ENCODE assay signal across 18 mouse cellular contexts in genomic region chr6:112789901-112790300, GRCm38 (mm10).
A peak's percentile ranks its signal among the peaks of the same experiment; 100 is the strongest.
DNase-seq lines count a peak whose midpoint lies in the region; ATAC-seq and TF ChIP-seq lines count a peak whose summit lies in the region.
"Had no signal": no experiment of that assay in that cellular context is flagged by ENCODE, and none has a peak within 500 bp of the region (broad histone marks: within the 10 kb centered on the region; RNA-seq: fewer than 3 reads in every experiment).

No protein-coding gene starts in this region.

- no peak for TF ChIP-seq EP300 in lung, postnatal 0 days (IDR thresholded peaks at IDR 0.05)

- H3K9ac ChIP-seq in forebrain, embryonic 12.5 days = no peak overlapping the region
- no peak overlapping the region for H3K9ac ChIP-seq in forebrain, embryonic 15.5 days (replicated peaks)
- H3K9ac ChIP-seq in lung, postnatal 0 days (replicated peaks; ENCODE audit: low read depth) = no peak overlapping the region
- H3K9ac ChIP-seq in hindbrain, embryonic 16.5 days (ENCODE audit: low read depth, low read length) = no peak overlapping the region
- H3K9ac ChIP-seq: lung, embryonic 15.5 days had no signal

- H3K4me3 ChIP-seq in forebrain, embryonic 12.5 days (replicated peaks) = no peak overlapping the region
- no peak overlapping the region for H3K4me3 ChIP-seq in forebrain, embryonic 15.5 days
- H3K4me3 ChIP-seq in lung, postnatal 0 days (ENCODE audit: low read depth, low read length) = no peak overlapping the region
- H3K4me3 ChIP-seq in hindbrain, embryonic 16.5 days (ENCODE audit: low read length) = no peak overlapping the region
- H3K4me3 ChIP-seq: embryonic facial prominence, embryonic 10.5 days; gastrocnemius, adult 2 months; lung, embryonic 15.5 days; megakaryocyte, embryonic 14.5 days had no signal

- peaks cover 34% of the 10 kb centered on the region for H3K4me1 ChIP-seq in forebrain, embryonic 12.5 days
- peaks cover 16% of the 10 kb centered on the region; the same call in 1 of the 2 replicates for H3K4me1 ChIP-seq in forebrain, embryonic 15.5 days
- no peaks in the 10 kb centered on the region for H3K4me1 ChIP-seq in lung, postnatal 0 days (ENCODE audit: insufficient read depth, low read depth, low read length)
- peaks cover 16% of the 10 kb centered on the region for H3K4me1 ChIP-seq in hindbrain, embryonic 16.5 days (ENCODE audit: control insufficient read depth, insufficient read depth, low read depth, low read length)

- peak overlapping the region; percentile 61; the same call in 1 of the 2 replicates for H3K27ac ChIP-seq in forebrain, embryonic 12.5 days
- H3K27ac ChIP-seq in forebrain, embryonic 15.5 days (replicated peaks) = no peak overlapping the region; the same call in 1 of the 2 replicates
- H3K27ac ChIP-seq in lung, postnatal 0 days (ENCODE audit: low read length) = no peak overlapping the region
- H3K27ac ChIP-seq in hindbrain, embryonic 16.5 days (ENCODE audit: low read depth, low read length) = peak overlapping the region; percentile 12; the same call in 1 of the 2 replicates
- H3K27ac ChIP-seq: embryonic facial prominence, embryonic 10.5 days; gastrocnemius, adult 2 months; lung, embryonic 15.5 days had no signal

- H3K4me2 ChIP-seq in forebrain, embryonic 12.5 days = no peak overlapping the region
- H3K4me2 ChIP-seq in forebrain, embryonic 15.5 days (replicated peaks) = no peak overlapping the region
- H3K4me2 ChIP-seq in lung, postnatal 0 days (replicated peaks; ENCODE audit: low read depth, low read length) = no peak overlapping the region
- no peak overlapping the region for H3K4me2 ChIP-seq in hindbrain, embryonic 16.5 days (ENCODE audit: low read length)
- H3K4me2 ChIP-seq: liver, embryonic 11.5 days; lung, embryonic 15.5 days had no signal

- DNase-seq in lung, postnatal 0 days (ENCODE audit: low spot score) = no peak
- no peak for DNase-seq in lung, postnatal 25 days (ENCODE audit: low spot score)
- peak; percentile 50 for DNase-seq in retina, embryonic 14.5 days (ENCODE audit: low spot score)
- DNase-seq in right cerebral cortex, postnatal 10 days (ENCODE audit: low spot score in 2 of 2) = no peak
- DNase-seq: adrenal gland, postnatal 14 days; gastrocnemius, adult 2 months; heart, adult 18-20 months; heart, postnatal 14 days; kidney, adult 9 months; thymus, adult 2 months had no signal

- H3K36me3 ChIP-seq in forebrain, embryonic 12.5 days (replicated peaks) = peaks cover 23% of the 10 kb centered on the region
- peaks cover 11% of the 10 kb centered on the region; the same call in 1 of the 2 replicates for H3K36me3 ChIP-seq in forebrain, embryonic 15.5 days
- no peaks in the 10 kb centered on the region for H3K36me3 ChIP-seq in lung, postnatal 0 days (ENCODE audit: insufficient read depth, low read length)
- H3K36me3 ChIP-seq in hindbrain, embryonic 16.5 days (ENCODE audit: control insufficient read depth, insufficient read depth, low read length) = no peaks in the 10 kb centered on the region
- H3K36me3 ChIP-seq: lung, embryonic 15.5 days had no signal

- TF ChIP-seq CTCF in lung, postnatal 0 days (IDR thresholded peaks at IDR 0.05) = peak; percentile 36

- H3K27me3 ChIP-seq in forebrain, embryonic 12.5 days = no peaks in the 10 kb centered on the region
- no peaks in the 10 kb centered on the region for H3K27me3 ChIP-seq in forebrain, embryonic 15.5 days
- H3K27me3 ChIP-seq in lung, postnatal 0 days (replicated peaks; ENCODE audit: insufficient read depth, low read length) = no peaks in the 10 kb centered on the region
- no peaks in the 10 kb centered on the region for H3K27me3 ChIP-seq in hindbrain, embryonic 16.5 days (replicated peaks; ENCODE audit: control insufficient read depth, insufficient read depth, low read length)
- H3K27me3 ChIP-seq: lung, embryonic 15.5 days; megakaryocyte, embryonic 14.5 days had no signal

- 74% methylated on average over 6 of the region's 6 CpGs for WGBS in forebrain, embryonic 12.5 days
- 57% methylated on average over 6 of the region's 6 CpGs for WGBS in forebrain, embryonic 15.5 days
- 49% methylated on average over 6 of the region's 6 CpGs for WGBS in lung, postnatal 0 days
- 35% methylated on average over 6 of the region's 6 CpGs for WGBS in hindbrain, embryonic 16.5 days

- H3K9me3 ChIP-seq in forebrain, embryonic 12.5 days = no peaks in the 10 kb centered on the region
- H3K9me3 ChIP-seq in forebrain, embryonic 15.5 days = no peaks in the 10 kb centered on the region
- no peaks in the 10 kb centered on the region for H3K9me3 ChIP-seq in lung, postnatal 0 days (ENCODE audit: low read length)
- H3K9me3 ChIP-seq in hindbrain, embryonic 16.5 days (ENCODE audit: control insufficient read depth, low read length) = no peaks in the 10 kb centered on the region
- H3K9me3 ChIP-seq: embryonic facial prominence, embryonic 10.5 days; lung, embryonic 15.5 days; megakaryocyte, embryonic 14.5 days had no signal

- ATAC-seq in forebrain, embryonic 12.5 days (ENCODE audit: low FRiP score) = peak; percentile 27; the same call in 1 of the 2 replicates
- ATAC-seq in forebrain, embryonic 15.5 days (replicated peaks) = no peak
- no peak for ATAC-seq in lung, postnatal 0 days
- 0 out of 2 replicates have a peak, but pooled peaks have one; percentile 38 for ATAC-seq in hindbrain, embryonic 16.5 days
- ATAC-seq: CD4-positive, CD25-positive, alpha-beta regulatory T cell, adult 4 months had no signal

Comparison
In these comparisons a context has a peak if more than half of its experiments do, and no peak if none do; other contexts are left out.
1. ATAC-seq: peak in forebrain, embryonic 12.5 days (single experiment) and hindbrain, embryonic 16.5 days (single experiment); none in forebrain, embryonic 15.5 days (single experiment) and lung, postnatal 0 days (single experiment).
2. H3K27ac ChIP-seq: peak in forebrain, embryonic 12.5 days (single experiment) and hindbrain, embryonic 16.5 days (single experiment); none in forebrain, embryonic 15.5 days (single experiment) and lung, postnatal 0 days (single experiment).